Mouse (Mus musculus): Measurements from ENCODE around the gene Prkab1. TPM values are rescaled to one million over a fixed set of nuclear protein-coding genes. Genes with fewer than 3 reads are reported as not detected.

Gene Prkab1
- total and polyA plus RNA-seq, 3 experiments: 232 to 477 (median 344) TPM

- DNase-seq (ENCODE audit: low spot score): no peak
- peaks cover 25% of the 10 kb centered on the region for H3K4me1 ChIP-seq (ENCODE audit: insufficient read depth, low read depth, low read length)
- no peak for ATAC-seq (ENCODE audit: extremely low read depth, insufficient number of reproducible peaks, low FRiP score, poor library complexity, severe bottlenecking)
- peaks cover 91% of the 10 kb centered on the region for H3K36me3 ChIP-seq (replicated peaks)
- no peak overlapping the region for H3K4me3 ChIP-seq (ENCODE audit: low read depth, low read length)
- H3K9me3 ChIP-seq (replicated peaks): no peaks in the 10 kb centered on the region
- TF ChIP-seq GATA1 (IDR thresholded peaks at IDR 0.05; ENCODE audit: borderline replicate concordance, low read length): no peak
- no peak for TF ChIP-seq TAL1 (conservative IDR thresholded peaks at IDR 0.05; ENCODE audit: low read depth, low read length)
- no peak for TF ChIP-seq CTCF (IDR thresholded peaks at IDR 0.05; ENCODE audit: low read depth, low read length)
- TF ChIP-seq POLR2AphosphoS5 (IDR thresholded peaks at IDR 0.05; ENCODE audit: insufficient replicate concordance, low read depth, low read length): no peak
- TF ChIP-seq GATA2 (IDR thresholded peaks at IDR 0.05; ENCODE audit: borderline replicate concordance, low read depth, low read length): no peak
- H3K27me3 ChIP-seq (ENCODE audit: insufficient read depth, low read length): no peaks in the 10 kb centered on the region
These were observed 21.2 kb downstream of the Prkab1 start for GRCm38 (mm10) chr5:116003154-116003553.

GRCm38 (mm10) chr5:115997376-115997775 is 26.9 kb downstream of the Prkab1 start:
- Histone ChIP-seq H3K9me3 (replicated peaks) (no peaks in the 10 kb centered on the region; the same call in 1 of the 2 replicates), H3K27me3 (ENCODE audit: insufficient read depth, low read length) (no peaks in the 10 kb centered on the region), H3K36me3 (replicated peaks) (peaks cover 89% of the 10 kb centered on the region), H3K4me3 (ENCODE audit: low read depth, low read length) (no peak overlapping the region), H3K4me1 (ENCODE audit: insufficient read depth, low read depth, low read length) (no peaks in the 10 kb centered on the region)
- no peak for ATAC-seq (ENCODE audit: extremely low read depth, insufficient number of reproducible peaks, low FRiP score, poor library complexity, severe bottlenecking)
- no peak for DNase-seq (ENCODE audit: low spot score)
- TF ChIP-seq CTCF (IDR thresholded peaks at IDR 0.05; ENCODE audit: low read depth, low read length) (no peak), POLR2AphosphoS5 (IDR thresholded peaks at IDR 0.05; ENCODE audit: insufficient replicate concordance, low read depth, low read length) (no peak), TAL1 (conservative IDR thresholded peaks at IDR 0.05; ENCODE audit: low read depth, low read length) (no peak), GATA2 (IDR thresholded peaks at IDR 0.05; ENCODE audit: borderline replicate concordance, low read depth, low read length) (no peak), GATA1 (IDR thresholded peaks at IDR 0.05; ENCODE audit: borderline replicate concordance, low read length) (no peak)

DNA sequence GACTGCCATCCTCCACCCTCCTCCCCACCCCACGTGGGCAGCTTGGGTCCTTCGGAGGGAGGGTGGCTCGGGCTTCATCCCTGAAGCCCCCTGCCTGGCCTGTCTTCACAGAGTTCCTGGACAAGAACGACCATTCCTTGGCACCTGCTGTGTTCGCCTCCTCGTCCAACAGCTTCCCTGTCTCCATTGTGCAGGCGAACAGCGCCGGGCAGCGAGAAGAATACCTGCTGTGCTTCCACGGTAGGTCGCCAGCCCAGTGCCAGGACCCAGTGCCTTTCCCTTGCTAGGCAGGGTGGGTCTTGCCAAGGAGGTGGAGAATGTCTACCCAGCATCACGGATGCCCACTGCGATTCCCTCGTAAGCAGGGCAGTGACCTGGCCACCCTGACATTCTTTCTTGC is 30.2 kb downstream of the Prkab1 start:
- H3K4me3 ChIP-seq (ENCODE audit: low read depth, low read length): no peak overlapping the region
- no peak for ATAC-seq (ENCODE audit: extremely low read depth, insufficient number of reproducible peaks, low FRiP score, poor library complexity, severe bottlenecking)
- DNase-seq (ENCODE audit: low spot score): no peak

GRCm38 (mm10) chr5:115991717-115992116 is 32.6 kb downstream of the Prkab1 start:
- Histone ChIP-seq H3K4me1 (ENCODE audit: insufficient read depth, low read depth, low read length) (no peaks in the 10 kb centered on the region; the same call in 1 of the 2 replicates), H3K9me3 (replicated peaks) (no peaks in the 10 kb centered on the region; the same call in 1 of the 2 replicates), H3K4me3 (ENCODE audit: low read depth, low read length) (no peak overlapping the region), H3K36me3 (replicated peaks) (peaks cover 95% of the 10 kb centered on the region), H3K27me3 (ENCODE audit: insufficient read depth, low read length) (no peaks in the 10 kb centered on the region)
- TF ChIP-seq GATA1 (IDR thresholded peaks at IDR 0.05; ENCODE audit: borderline replicate concordance, low read length) (no peak), POLR2AphosphoS5 (IDR thresholded peaks at IDR 0.05; ENCODE audit: insufficient replicate concordance, low read depth, low read length) (no peak), GATA2 (IDR thresholded peaks at IDR 0.05; ENCODE audit: borderline replicate concordance, low read depth, low read length) (no peak), CTCF (IDR thresholded peaks at IDR 0.05; ENCODE audit: low read depth, low read length) (no peak), TAL1 (conservative IDR thresholded peaks at IDR 0.05; ENCODE audit: low read depth, low read length) (no peak)
- ATAC-seq (ENCODE audit: extremely low read depth, insufficient number of reproducible peaks, low FRiP score, poor library complexity, severe bottlenecking): no peak
- no peak for DNase-seq (ENCODE audit: low spot score)

More for the DNA sequence above, 30.2 kb downstream of the Prkab1 start:
- no peaks in the 10 kb centered on the region for H3K27me3 ChIP-seq (ENCODE audit: insufficient read depth, low read length)
- TF ChIP-seq POLR2AphosphoS5 (IDR thresholded peaks at IDR 0.05; ENCODE audit: insufficient replicate concordance, low read depth, low read length): no peak
- TF ChIP-seq TAL1 (conservative IDR thresholded peaks at IDR 0.05; ENCODE audit: low read depth, low read length): no peak
- no peak for TF ChIP-seq GATA2 (IDR thresholded peaks at IDR 0.05; ENCODE audit: borderline replicate concordance, low read depth, low read length)
- TF ChIP-seq GATA1 (IDR thresholded peaks at IDR 0.05; ENCODE audit: borderline replicate concordance, low read length): no peak
- TF ChIP-seq CTCF (IDR thresholded peaks at IDR 0.05; ENCODE audit: low read depth, low read length): no peak
- H3K4me1 ChIP-seq (ENCODE audit: insufficient read depth, low read depth, low read length): no peaks in the 10 kb centered on the region
- no peaks in the 10 kb centered on the region; the same call in 1 of the 2 replicates for H3K9me3 ChIP-seq (replicated peaks)
- peaks cover 92% of the 10 kb centered on the region for H3K36me3 ChIP-seq (replicated peaks)

- Histone ChIP-seq H3K27me3 (ENCODE audit: insufficient read depth, low read length) (no peaks in the 10 kb centered on the region), H3K36me3 (replicated peaks) (peaks cover 99% of the 10 kb centered on the region), H3K9me3 (replicated peaks) (no peaks in the 10 kb centered on the region), H3K4me3 (ENCODE audit: low read depth, low read length) (no peak overlapping the region), H3K4me1 (ENCODE audit: insufficient read depth, low read depth, low read length) (no peaks in the 10 kb centered on the region; the same call in 1 of the 2 replicates)
- ATAC-seq (ENCODE audit: extremely low read depth, insufficient number of reproducible peaks, low FRiP score, poor library complexity, severe bottlenecking): no peak
- no peak for DNase-seq (ENCODE audit: low spot score)
- TF ChIP-seq GATA2 (IDR thresholded peaks at IDR 0.05; ENCODE audit: borderline replicate concordance, low read depth, low read length): no peak
These were observed 37.0 kb downstream of the Prkab1 start for GRCm38 (mm10) chr5:115987284-115987683.

- TF ChIP-seq GATA1 (IDR thresholded peaks at IDR 0.05; ENCODE audit: borderline replicate concordance, low read length) (no peak), CTCF (IDR thresholded peaks at IDR 0.05; ENCODE audit: low read depth, low read length) (no peak), POLR2AphosphoS5 (IDR thresholded peaks at IDR 0.05; ENCODE audit: insufficient replicate concordance, low read depth, low read length) (no peak), TAL1 (conservative IDR thresholded peaks at IDR 0.05; ENCODE audit: low read depth, low read length) (no peak), GATA2 (IDR thresholded peaks at IDR 0.05; ENCODE audit: borderline replicate concordance, low read depth, low read length) (no peak)
- no peak overlapping the region for H3K4me3 ChIP-seq (ENCODE audit: low read depth, low read length)
- H3K4me1 ChIP-seq (ENCODE audit: insufficient read depth, low read depth, low read length): no peaks in the 10 kb centered on the region; the same call in 1 of the 2 replicates
- H3K9me3 ChIP-seq (replicated peaks): no peaks in the 10 kb centered on the region
- peaks cover 98% of the 10 kb centered on the region for H3K36me3 ChIP-seq (replicated peaks)
- H3K27me3 ChIP-seq (ENCODE audit: insufficient read depth, low read length): no peaks in the 10 kb centered on the region
- DNase-seq (ENCODE audit: low spot score) (no peak), ATAC-seq (ENCODE audit: extremely low read depth, insufficient number of reproducible peaks, low FRiP score, poor library complexity, severe bottlenecking) (no peak)
These were observed 39.2 kb downstream of the Prkab1 start for GRCm38 (mm10) chr5:115985101-115985500.
